Mouse (Mus musculus): ENCODE data around the gene C2cd6. TPM values are rescaled to one million over a fixed set of nuclear protein-coding genes. Genes with fewer than 3 reads are reported as not detected.

C2cd6 gene
- not detected for polyA plus RNA-seq (2014; fragmentation: Illumina TruSeq; extraction: RNeasy Lipid Tissue Mini Kit (QIAGEN cat#74804); ENCODE audit: low read depth, low replicate concordance)

DNA sequence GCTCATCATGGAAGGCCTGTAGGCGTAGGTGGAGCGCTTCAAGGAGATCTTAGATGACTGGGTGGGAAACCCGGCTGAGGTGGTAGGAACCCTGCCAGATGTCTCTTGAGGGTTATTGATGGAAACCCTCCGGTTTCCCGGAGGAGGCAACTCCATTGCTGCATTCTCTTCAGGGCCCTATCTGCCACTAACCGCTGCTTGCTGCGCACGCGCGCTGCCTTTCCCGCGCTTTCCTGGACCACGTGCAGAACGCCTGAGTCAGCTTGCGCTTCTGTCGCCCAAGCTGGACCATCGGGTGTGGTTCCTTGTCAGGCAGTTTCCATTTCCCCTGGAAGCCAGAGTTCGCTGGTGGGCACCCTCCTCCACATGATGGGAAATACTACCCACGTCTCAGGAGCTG is at the start of gene C2cd6:
Gene C2cd6, minus strand, starts transcription at position 196 of the 400 bp plus-strand sequence.

DNA sequence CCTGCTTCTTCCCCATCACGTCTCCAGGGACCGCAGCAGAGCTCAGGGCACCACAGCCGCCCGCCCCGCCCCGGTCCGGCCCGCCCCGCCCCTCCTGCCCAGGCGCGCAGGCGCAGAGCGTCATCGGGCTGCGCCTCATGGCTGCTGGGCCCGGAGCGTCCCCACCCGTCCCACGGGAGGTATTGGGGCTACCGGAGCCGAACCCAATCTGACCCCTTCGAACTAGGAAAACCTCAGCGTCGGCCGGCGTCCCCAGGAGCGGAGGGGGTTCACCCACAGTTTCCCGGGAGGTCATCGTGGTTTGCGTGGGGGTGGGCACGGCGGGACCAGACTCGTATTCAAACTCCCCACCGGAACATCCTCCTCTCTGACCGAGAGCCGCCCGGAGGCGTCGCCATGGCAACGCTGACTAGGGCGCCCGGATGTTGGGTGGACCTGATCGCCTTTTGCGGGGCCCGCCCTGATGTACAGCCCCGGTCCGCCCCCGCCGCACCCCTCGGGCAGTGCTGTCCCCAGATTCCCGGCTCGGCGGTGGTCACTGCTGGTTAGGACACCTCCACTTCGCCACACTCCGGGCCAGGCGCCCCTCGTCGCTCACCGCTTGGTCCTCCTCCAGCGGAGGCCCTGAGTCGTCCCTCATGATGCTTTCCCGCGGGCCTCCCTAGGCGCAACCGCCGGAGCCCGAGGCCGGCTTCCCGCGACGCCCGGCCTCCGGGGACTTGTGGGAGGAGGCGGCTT is 25.2 kb upstream of the C2cd6 start, which contains the start of gene Tmem237:
Gene Tmem237, minus strand, starts transcription at position 689 of the 738 bp plus-strand sequence.

Other genes with a start within 250 kb of the C2cd6 start
- 101 TPM for gene Trak2, start 121.5 kb downstream of the C2cd6 start, polyA plus RNA-seq (2014; fragmentation: Illumina TruSeq; extraction: RNeasy Lipid Tissue Mini Kit (QIAGEN cat#74804); ENCODE audit: low read depth, low replicate concordance)
- gene Stradb, start 121.4 kb downstream of the C2cd6 start, polyA plus RNA-seq (2014; fragmentation: Illumina TruSeq; extraction: RNeasy Lipid Tissue Mini Kit (QIAGEN cat#74804); ENCODE audit: low read depth, low replicate concordance) = 44.3 TPM
- gene Tmem237, start 25.5 kb upstream of the C2cd6 start, polyA plus RNA-seq (2014; fragmentation: Illumina TruSeq; extraction: RNeasy Lipid Tissue Mini Kit (QIAGEN cat#74804); ENCODE audit: low read depth, low replicate concordance) = 4.2 TPM
- gene Mpp4, start 68.5 kb upstream of the C2cd6 start, polyA plus RNA-seq (2014; fragmentation: Illumina TruSeq; extraction: RNeasy Lipid Tissue Mini Kit (QIAGEN cat#74804); ENCODE audit: low read depth, low replicate concordance) = 0.26 TPM
- gene Als2, start 142.3 kb upstream of the C2cd6 start, polyA plus RNA-seq (2014; fragmentation: Illumina TruSeq; extraction: RNeasy Lipid Tissue Mini Kit (QIAGEN cat#74804); ENCODE audit: low read depth, low replicate concordance) = 7.9 TPM
- gene Cdk15, start 162.0 kb upstream of the C2cd6 start, polyA plus RNA-seq (2014; fragmentation: Illumina TruSeq; extraction: RNeasy Lipid Tissue Mini Kit (QIAGEN cat#74804); ENCODE audit: low read depth, low replicate concordance) = not detected

All from heart, adult 10 weeks (tissue).